Mouse (Mus musculus) kidney, adult 2 months (tissue): ENCODE data around the gene Fermt2.

ENCODE experiments used
- CTCF ChIP-seq: fragments of 200-500 bp; conservative IDR thresholded peaks from 2 replicates; pipeline ENCODE4 v1.5.1; 2011; ENCODE audit warnings: low read depth, mild to moderate bottlenecking, control low read depth, low read length, moderate library complexity, mixed read lengths; ENCODE audit not compliant: insufficient read depth, insufficient read length
- POLR2A ChIP-seq: fragments of 200-500 bp; IDR thresholded peaks from one replicate; pipeline ENCODE4 v1.6.1; 2011; ENCODE audit warnings: low read depth, low read length, control low read depth

GRCm38 (mm10) chr14:45552431-45552830 is 22.5 kb upstream of the Fermt2 start:
- no peak for TF ChIP-seq POLR2A
- no peak for TF ChIP-seq CTCF
